Mouse (Mus musculus) adrenal gland, adult 18-20 months (tissue): ENCODE data around the gene Bok. TPM values are rescaled to one million over a fixed set of nuclear protein-coding genes. Genes with fewer than 3 reads are reported as not detected.

Source experiments
- DNase-seq, 2 experiments: peaks; one replicate each; pipeline ENCODE4 v3.0.0; 2021 to 2022; ENCODE audit warnings: low spot score in 2 of 2
- total RNA-seq, 2 experiments: library from RNA; stranded (reverse); gene quantifications; 1 replicate in 1 of 2; 2 replicates in 1 of 2; pipeline ENCODE4 v1.2.3; 2021

The Bok gene
- total RNA-seq, 2 experiments from 2014 or later: 7.6 to 13.1 TPM

- no peak for DNase-seq
Observed at GRCm38 (mm10) chr1:93689901-93690496, 4.5 kb downstream of the Bok start.

- DNase-seq: no peak
Observed at GRCm38 (mm10) chr1:93691106-93691505, 5.6 kb downstream of the Bok start.

GRCm38 (mm10) chr1:93691786-93692357, 6.4 kb downstream of the Bok start:
- no peak for DNase-seq

GRCm38 (mm10) chr1:93692773-93693172, 7.3 kb downstream of the Bok start:
- no peak for DNase-seq

GRCm38 (mm10) chr1:93693502-93693901, 8.0 kb downstream of the Bok start:
- DNase-seq: no peak

GRCm38 (mm10) chr1:93693943-93694342, 8.5 kb downstream of the Bok start:
- DNase-seq: no peak

- DNase-seq: peak; percentile 31 to 38
Observed at GRCm38 (mm10) chr1:93694966-93695365, 9.5 kb downstream of the Bok start.

GRCm38 (mm10) chr1:93697317-93697716, 11.9 kb downstream of the Bok start:
- no peak for DNase-seq

- no peak for DNase-seq
Observed at GRCm38 (mm10) chr1:93699159-93699558, 13.7 kb downstream of the Bok start.

GRCm38 (mm10) chr1:93702106-93702505, 16.6 kb downstream of the Bok start:
- DNase-seq: no peak

- DNase-seq: no peak
Observed at GRCm38 (mm10) chr1:93703472-93704048, 18.1 kb downstream of the Bok start.

GRCm38 (mm10) chr1:93704341-93704740, 18.9 kb downstream of the Bok start:
- no peak for DNase-seq

- no peak for DNase-seq
Observed at GRCm38 (mm10) chr1:93705389-93705788, 19.9 kb downstream of the Bok start.

- no peak for DNase-seq
Observed at GRCm38 (mm10) chr1:93716166-93716565, 30.7 kb downstream of the Bok start.

- DNase-seq: no peak
Observed at GRCm38 (mm10) chr1:93721557-93721956, 36.1 kb downstream of the Bok start.

GRCm38 (mm10) chr1:93724623-93725022, 39.2 kb downstream of the Bok start:
- no peak for DNase-seq

GRCm38 (mm10) chr1:93725665-93726064, 40.2 kb downstream of the Bok start:
- peak; percentile 23 to 26 for DNase-seq

GRCm38 (mm10) chr1:93726116-93726515, 40.7 kb downstream of the Bok start:
- DNase-seq: no peak

- peak; percentile 67 to 68 for DNase-seq
Observed at GRCm38 (mm10) chr1:93726974-93727373, 41.5 kb downstream of the Bok start.

GRCm38 (mm10) chr1:93731103-93731502, 45.6 kb downstream of the Bok start:
- DNase-seq: no peak

- DNase-seq: no peak
Observed at GRCm38 (mm10) chr1:93731880-93732281, 46.4 kb downstream of the Bok start.

GRCm38 (mm10) chr1:93735859-93736258, 50.4 kb downstream of the Bok start:
- DNase-seq: no peak

GRCm38 (mm10) chr1:93737711-93738110, 52.3 kb downstream of the Bok start:
- no peak for DNase-seq
